In genomic region chr7:28790066-28790806, GRCm38 (mm10) we compare ENCODE assay signal across 10 mouse cellular contexts. TPM values are rescaled to one million over a fixed set of nuclear protein-coding genes. Genes with fewer than 3 reads are reported as not detected.
A peak's percentile ranks its signal among the peaks of the same experiment; 100 is the strongest.
DNase-seq lines count a peak whose midpoint lies in the region; ATAC-seq and TF ChIP-seq lines count a peak whose summit lies in the region.
"Had no signal": no experiment of that assay in that cellular context is flagged by ENCODE, and none has a peak within 500 bp of the region (broad histone marks: within the 10 kb centered on the region; RNA-seq: fewer than 3 reads in every experiment).

No protein-coding gene starts in this region.

- H3K9me3 ChIP-seq in forebrain, embryonic 10.5 days = no peaks in the 10 kb centered on the region
- no peaks in the 10 kb centered on the region for H3K9me3 ChIP-seq in forebrain, embryonic 16.5 days (ENCODE audit: control insufficient read depth, low read length)
- H3K9me3 ChIP-seq in embryonic facial prominence, embryonic 15.5 days (replicated peaks) = no peaks in the 10 kb centered on the region
- H3K9me3 ChIP-seq in limb, embryonic 14.5 days (ENCODE audit: control insufficient read depth, low read length) = no peaks in the 10 kb centered on the region
- H3K9me3 ChIP-seq: heart, embryonic 10.5 days had no signal

- TF ChIP-seq POLR2A in limb, embryonic 14.5 days (IDR thresholded peaks at IDR 0.05; ENCODE audit: borderline replicate concordance, extremely low read depth, insufficient read depth, insufficient read length) = no peak

- no peak overlapping the region for H3K9ac ChIP-seq in forebrain, embryonic 16.5 days (replicated peaks; ENCODE audit: low read depth, low read length)
- no peak overlapping the region for H3K9ac ChIP-seq in embryonic facial prominence, embryonic 15.5 days
- no peak overlapping the region for H3K9ac ChIP-seq in limb, embryonic 14.5 days (ENCODE audit: low read depth, low read length, severe bottlenecking)

- no peak overlapping the region for H3K4me3 ChIP-seq in forebrain, embryonic 10.5 days
- H3K4me3 ChIP-seq in forebrain, embryonic 16.5 days (replicated peaks; ENCODE audit: low read length) = no peak overlapping the region
- H3K4me3 ChIP-seq in embryonic facial prominence, embryonic 15.5 days (replicated peaks) = no peak overlapping the region
- no peak overlapping the region for H3K4me3 ChIP-seq in limb, embryonic 14.5 days (replicated peaks; ENCODE audit: low read length)
- H3K4me3 ChIP-seq: heart, embryonic 10.5 days had no signal

- H3K4me1 ChIP-seq in forebrain, embryonic 10.5 days = peaks cover 33% of the 10 kb centered on the region
- H3K4me1 ChIP-seq in forebrain, embryonic 16.5 days (replicated peaks; ENCODE audit: control insufficient read depth, insufficient read depth, low read length) = no peaks in the 10 kb centered on the region
- H3K4me1 ChIP-seq in embryonic facial prominence, embryonic 15.5 days = peaks cover 29% of the 10 kb centered on the region
- H3K4me1 ChIP-seq in limb, embryonic 14.5 days (ENCODE audit: control insufficient read depth, insufficient read depth, low read length) = peaks cover 8% of the 10 kb centered on the region

- WGBS in forebrain, embryonic 10.5 days = 54% methylated on average over 8 of the region's 8 CpGs
- 48% methylated on average over 8 of the region's 8 CpGs for WGBS in forebrain, embryonic 16.5 days
- WGBS in embryonic facial prominence, embryonic 15.5 days = 46% methylated on average over 8 of the region's 8 CpGs
- WGBS in limb, embryonic 14.5 days = 55% methylated on average over 8 of the region's 8 CpGs

- H3K27me3 ChIP-seq in forebrain, embryonic 10.5 days (ENCODE audit: poor library complexity, severe bottlenecking) = no peaks in the 10 kb centered on the region
- no peaks in the 10 kb centered on the region for H3K27me3 ChIP-seq in forebrain, embryonic 16.5 days (replicated peaks; ENCODE audit: control insufficient read depth, insufficient read depth, low read length)
- no peaks in the 10 kb centered on the region for H3K27me3 ChIP-seq in embryonic facial prominence, embryonic 15.5 days
- H3K27me3 ChIP-seq in limb, embryonic 14.5 days (ENCODE audit: control insufficient read depth, insufficient read depth, low read length) = no peaks in the 10 kb centered on the region

- H3K36me3 ChIP-seq in forebrain, embryonic 10.5 days (replicated peaks) = peaks cover 24% of the 10 kb centered on the region
- peaks cover 2% of the 10 kb centered on the region; the same call in 1 of the 2 replicates for H3K36me3 ChIP-seq in forebrain, embryonic 16.5 days (ENCODE audit: control insufficient read depth, insufficient read depth)
- peaks cover 17% of the 10 kb centered on the region for H3K36me3 ChIP-seq in embryonic facial prominence, embryonic 15.5 days
- peaks cover 22% of the 10 kb centered on the region for H3K36me3 ChIP-seq in limb, embryonic 14.5 days (ENCODE audit: control insufficient read depth, insufficient read depth, low read length)

- ATAC-seq in forebrain, embryonic 16.5 days = no peak
- no peak for ATAC-seq in embryonic facial prominence, embryonic 15.5 days (ENCODE audit: insufficient number of reproducible peaks, low FRiP score, low TSS enrichment, low read depth)
- no peak for ATAC-seq in limb, embryonic 14.5 days (ENCODE audit: low FRiP score, low read depth)
- ATAC-seq in megakaryocyte progenitor cell, adult 5-6 weeks (replicated peaks; ENCODE audit: poor library complexity) = no peak

- H3K4me2 ChIP-seq in forebrain, embryonic 16.5 days (ENCODE audit: low read length) = no peak overlapping the region
- no peak overlapping the region for H3K4me2 ChIP-seq in embryonic facial prominence, embryonic 15.5 days (replicated peaks)
- no peak overlapping the region for H3K4me2 ChIP-seq in limb, embryonic 14.5 days (replicated peaks; ENCODE audit: low read depth, low read length, severe bottlenecking)

- DNase-seq in forebrain, embryonic 10.5 days (ENCODE audit: extremely low spot score, low spot score) = no peak
- peak; percentile 51 for DNase-seq in CD4-positive helper T cell, adult 2 months (ENCODE audit: low read depth, low spot score)
- no peak for DNase-seq in limb, embryonic 14.5 days (ENCODE audit: low spot score)
- no peak for DNase-seq in ovary, postnatal 10 days (ENCODE audit: low spot score)
- no peak for DNase-seq in spleen, postnatal 14 days (ENCODE audit: low spot score in 2 of 2)

- peak overlapping the region; percentile 12; the same call in 1 of the 2 replicates for H3K27ac ChIP-seq in forebrain, embryonic 10.5 days
- no peak overlapping the region for H3K27ac ChIP-seq in forebrain, embryonic 16.5 days (ENCODE audit: low read length)
- H3K27ac ChIP-seq in embryonic facial prominence, embryonic 15.5 days (replicated peaks) = peak overlapping the region; percentile 35; the same call in 1 of the 2 replicates
- H3K27ac ChIP-seq in limb, embryonic 14.5 days (replicated peaks; ENCODE audit: low read depth, low read length) = peak overlapping the region; percentile 71; the same call in 1 of the 2 replicates
- H3K27ac ChIP-seq: heart, embryonic 10.5 days; macrophage had no signal

RNA-seq across cellular contexts. Expression of gene Rinl, which starts 1.5 kb away (rescaled TPM):
- 3.4 and 3.8 TPM in 2 replicates for polyA plus RNA-seq in forebrain, embryonic 10.5 days (2016; fragmentation: Nextera tagmentation; extraction: Ambion mirVana)
- 1.2 and 1.3 TPM in 2 replicates for polyA plus RNA-seq in forebrain, embryonic 16.5 days (2015; fragmentation: Nextera tagmentation; extraction: Ambion mirVana)
- 3.8 and 4.7 TPM in 2 replicates for polyA plus RNA-seq in embryonic facial prominence, embryonic 15.5 days (2015; fragmentation: Nextera tagmentation; extraction: Ambion mirVana)
- 2.3 and 2.5 TPM in 2 replicates for polyA plus RNA-seq in limb, embryonic 14.5 days (2012; rRNA removed)
- 2.6 and 2.8 TPM in 2 replicates for polyA plus RNA-seq in limb, embryonic 14.5 days (2014; fragmentation: Nextera tagmentation; extraction: Ambion mirVana)
- 47.6 and 48.3 TPM in 2 replicates for total RNA-seq in megakaryocyte progenitor cell, adult 5-6 weeks (2015)
- total RNA-seq in megakaryocyte progenitor cell, adult 5-6 weeks (2017) = 53.9 and 56.3 TPM in 2 replicates

RNA-seq across cellular contexts. Expression of gene Hnrnpl, which starts 18.1 kb away (rescaled TPM):
- polyA plus RNA-seq in forebrain, embryonic 10.5 days (2016; fragmentation: Nextera tagmentation; extraction: Ambion mirVana) = 325 and 336 TPM in 2 replicates
- 185 and 203 TPM in 2 replicates for polyA plus RNA-seq in forebrain, embryonic 16.5 days (2015; fragmentation: Nextera tagmentation; extraction: Ambion mirVana)
- 211 and 225 TPM in 2 replicates for polyA plus RNA-seq in embryonic facial prominence, embryonic 15.5 days (2015; fragmentation: Nextera tagmentation; extraction: Ambion mirVana)
- 525 and 571 TPM in 2 replicates for polyA plus RNA-seq in limb, embryonic 14.5 days (2012; rRNA removed)
- polyA plus RNA-seq in limb, embryonic 14.5 days (2014; fragmentation: Nextera tagmentation; extraction: Ambion mirVana) = 208 and 225 TPM in 2 replicates
- total RNA-seq in megakaryocyte progenitor cell, adult 5-6 weeks (2015) = 419 and 433 TPM in 2 replicates
- 342 and 343 TPM in 2 replicates for total RNA-seq in megakaryocyte progenitor cell, adult 5-6 weeks (2017)

RNA-seq across cellular contexts. Expression of gene Nfkbib, which starts 22.9 kb away (rescaled TPM):
- polyA plus RNA-seq in forebrain, embryonic 10.5 days (2016; fragmentation: Nextera tagmentation; extraction: Ambion mirVana) = 56.6 and 57.6 TPM in 2 replicates
- polyA plus RNA-seq in forebrain, embryonic 16.5 days (2015; fragmentation: Nextera tagmentation; extraction: Ambion mirVana) = 58.8 and 62.1 TPM in 2 replicates
- polyA plus RNA-seq in embryonic facial prominence, embryonic 15.5 days (2015; fragmentation: Nextera tagmentation; extraction: Ambion mirVana) = 42.8 and 47.1 TPM in 2 replicates
- 27.4 and 31.0 TPM in 2 replicates for polyA plus RNA-seq in limb, embryonic 14.5 days (2012; rRNA removed)
- 37.4 and 41.9 TPM in 2 replicates for polyA plus RNA-seq in limb, embryonic 14.5 days (2014; fragmentation: Nextera tagmentation; extraction: Ambion mirVana)
- 14.7 and 18.4 TPM in 2 replicates for total RNA-seq in megakaryocyte progenitor cell, adult 5-6 weeks (2015)
- 12.3 and 15.7 TPM in 2 replicates for total RNA-seq in megakaryocyte progenitor cell, adult 5-6 weeks (2017)

RNA-seq across cellular contexts. Expression of gene Sirt2, which starts 23.7 kb away (rescaled TPM):
- 60.8 and 63.5 TPM in 2 replicates for polyA plus RNA-seq in forebrain, embryonic 10.5 days (2016; fragmentation: Nextera tagmentation; extraction: Ambion mirVana)
- 107 and 122 TPM in 2 replicates for polyA plus RNA-seq in forebrain, embryonic 16.5 days (2015; fragmentation: Nextera tagmentation; extraction: Ambion mirVana)
- 85.3 and 89.4 TPM in 2 replicates for polyA plus RNA-seq in embryonic facial prominence, embryonic 15.5 days (2015; fragmentation: Nextera tagmentation; extraction: Ambion mirVana)
- 107 and 113 TPM in 2 replicates for polyA plus RNA-seq in limb, embryonic 14.5 days (2012; rRNA removed)
- 73.7 and 89.3 TPM in 2 replicates for polyA plus RNA-seq in limb, embryonic 14.5 days (2014; fragmentation: Nextera tagmentation; extraction: Ambion mirVana)
- total RNA-seq in megakaryocyte progenitor cell, adult 5-6 weeks (2015) = 41.4 and 47.5 TPM in 2 replicates
- total RNA-seq in megakaryocyte progenitor cell, adult 5-6 weeks (2017) = 19.2 and 21.1 TPM in 2 replicates

RNA-seq across cellular contexts. Expression of gene Ccer2, which starts 34.3 kb away (rescaled TPM):
- not detected in 2 replicates for polyA plus RNA-seq in forebrain, embryonic 10.5 days (2016; fragmentation: Nextera tagmentation; extraction: Ambion mirVana)
- not detected in 2 replicates for polyA plus RNA-seq in forebrain, embryonic 16.5 days (2015; fragmentation: Nextera tagmentation; extraction: Ambion mirVana)
- 128 and 230 TPM in 2 replicates for polyA plus RNA-seq in embryonic facial prominence, embryonic 15.5 days (2015; fragmentation: Nextera tagmentation; extraction: Ambion mirVana)
- polyA plus RNA-seq in limb, embryonic 14.5 days (2012; rRNA removed) = 0.06 and 0.24 TPM in 2 replicates
- 0.54 TPM in 1 of 2 replicates, not detected in the other for polyA plus RNA-seq in limb, embryonic 14.5 days (2014; fragmentation: Nextera tagmentation; extraction: Ambion mirVana)
- not detected in 2 replicates for total RNA-seq in megakaryocyte progenitor cell, adult 5-6 weeks (2015)
- not detected in 2 replicates for total RNA-seq in megakaryocyte progenitor cell, adult 5-6 weeks (2017)
- polyA plus RNA-seq: heart, embryonic 10.5 days; macrophage had no signal
